In the genomic region with DNA sequence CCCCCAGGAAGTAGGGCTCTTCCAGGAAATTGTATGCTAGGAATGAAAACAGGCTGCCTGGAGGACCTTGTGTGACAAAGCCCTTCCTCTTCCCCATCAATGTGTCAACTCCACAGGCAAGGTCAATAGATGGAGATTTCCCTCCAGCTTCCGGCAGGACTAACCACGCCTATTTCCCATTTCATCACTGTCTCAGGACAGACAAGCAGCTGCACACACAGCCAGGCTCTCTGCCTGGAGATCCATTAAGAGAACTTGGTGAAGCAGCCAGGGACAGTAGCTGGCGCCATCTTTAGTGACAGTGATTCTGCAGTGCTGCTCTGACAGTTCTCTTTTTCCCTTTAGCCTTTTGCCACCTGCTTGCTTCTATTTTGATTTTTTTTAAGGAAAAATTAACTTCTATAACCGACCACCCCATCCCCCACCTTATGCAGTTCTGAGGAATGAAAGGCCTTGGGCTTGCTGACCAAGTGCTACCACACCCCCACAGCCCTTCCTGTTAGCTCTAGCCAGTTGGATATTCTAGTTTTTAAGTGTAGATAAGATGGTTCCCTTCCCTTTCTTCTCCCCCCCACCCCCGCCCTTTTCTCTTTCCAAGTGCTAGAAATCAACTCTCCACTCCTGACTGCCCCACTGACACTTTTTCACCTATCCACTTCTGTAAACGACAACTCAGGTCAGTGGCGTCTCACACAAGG, we compare ENCODE assay signal across 9 mouse cellular contexts. TPM values are rescaled to one million over a fixed set of nuclear protein-coding genes. Genes with fewer than 3 reads are reported as not detected.
DNase-seq lines count a peak whose midpoint lies in the region; ATAC-seq and TF ChIP-seq lines count a peak whose summit lies in the region.
"Had no signal": no experiment of that assay in that cellular context is flagged by ENCODE, and none has a peak within 500 bp of the region (broad histone marks: within the 10 kb centered on the region; RNA-seq: fewer than 3 reads in every experiment).

No protein-coding gene starts in this region.

- H3K27ac ChIP-seq in embryonic facial prominence, embryonic 13.5 days, result peak overlapping the region; percentile 89
- H3K27ac ChIP-seq in kidney, embryonic 15.5 days, result peak overlapping the region; percentile 82
- H3K27ac ChIP-seq in thymus, adult 2 months (ENCODE audit: control insufficient read depth, insufficient read depth, low read length), result no peak overlapping the region

- H3K36me3 ChIP-seq in embryonic facial prominence, embryonic 13.5 days, result peaks cover 22% of the 10 kb centered on the region
- H3K36me3 ChIP-seq in kidney, embryonic 15.5 days, result peaks cover 33% of the 10 kb centered on the region
- peaks cover 11% of the 10 kb centered on the region for H3K36me3 ChIP-seq in thymus, adult 2 months (ENCODE audit: control insufficient read depth, insufficient read depth, low read length)

- no peak for TF ChIP-seq CTCF in thymus, adult 2 months (IDR thresholded peaks at IDR 0.05; ENCODE audit: borderline replicate concordance, control insufficient read depth, extremely low read depth, insufficient read depth, low read length, poor library complexity)

- H3K4me1 ChIP-seq in embryonic facial prominence, embryonic 13.5 days, result peaks cover 34% of the 10 kb centered on the region
- H3K4me1 ChIP-seq in kidney, embryonic 15.5 days, result peaks cover 16% of the 10 kb centered on the region
- no peaks in the 10 kb centered on the region for H3K4me1 ChIP-seq in thymus, adult 2 months (replicated peaks; ENCODE audit: control insufficient read depth, insufficient read depth, low read length)
- H3K4me1 ChIP-seq: hindbrain, embryonic 15.5 days had no signal

- no peak for TF ChIP-seq POLR2A in thymus, adult 2 months (IDR thresholded peaks at IDR 0.05; ENCODE audit: control insufficient read depth, extremely low read depth, insufficient read depth, low read length, poor library complexity)

- WGBS in embryonic facial prominence, embryonic 13.5 days, result 66% methylated on average over 7 of the region's 7 CpGs
- WGBS in kidney, embryonic 15.5 days, result 57% methylated on average over 7 of the region's 7 CpGs
- WGBS in thymus, adult 2 months, result 92% methylated on average over 7 of the region's 7 CpGs

- no peaks in the 10 kb centered on the region for H3K9me3 ChIP-seq in embryonic facial prominence, embryonic 13.5 days
- H3K9me3 ChIP-seq in kidney, embryonic 15.5 days (replicated peaks), result peaks cover 11% of the 10 kb centered on the region
- H3K9me3 ChIP-seq: hindbrain, embryonic 15.5 days had no signal

- peak overlapping the region; percentile 44; the same call in 1 of the 2 replicates for H3K4me2 ChIP-seq in embryonic facial prominence, embryonic 13.5 days
- 0 out of 2 replicates have a peak overlapping the region, but pooled peaks have one; percentile 25 for H3K4me2 ChIP-seq in kidney, embryonic 15.5 days
- H3K4me2 ChIP-seq: hindbrain, embryonic 15.5 days had no signal

- ATAC-seq in embryonic facial prominence, embryonic 13.5 days (ENCODE audit: insufficient number of reproducible peaks, insufficient read depth, low FRiP score, low TSS enrichment, low read depth), result no peak
- ATAC-seq in kidney, embryonic 15.5 days (replicated peaks; ENCODE audit: low FRiP score), result peak; percentile 82

- H3K9ac ChIP-seq in embryonic facial prominence, embryonic 13.5 days, result no peak overlapping the region
- H3K9ac ChIP-seq in kidney, embryonic 15.5 days, result no peak overlapping the region
- H3K9ac ChIP-seq: hindbrain, embryonic 15.5 days had no signal

- DNase-seq in gastrocnemius, postnatal 25 days, result peak; percentile 15
- no peak for DNase-seq in gastrocnemius, postnatal 10 days
- DNase-seq in lung, postnatal 4 days, result peak; percentile 25 to 47
- DNase-seq in thymus, adult 2 months, result no peak
- no peak for DNase-seq in natural killer cell, adult 2 months (ENCODE audit: low spot score in 2 of 2)
- no peak for DNase-seq in gastrocnemius, adult 8-10 months (ENCODE audit: low spot score in 2 of 2)

- H3K27me3 ChIP-seq in embryonic facial prominence, embryonic 13.5 days, result no peaks in the 10 kb centered on the region
- H3K27me3 ChIP-seq in kidney, embryonic 15.5 days, result no peaks in the 10 kb centered on the region
- H3K27me3 ChIP-seq in thymus, adult 2 months (ENCODE audit: control insufficient read depth, insufficient read depth, low read length), result no peaks in the 10 kb centered on the region
- H3K27me3 ChIP-seq: hindbrain, embryonic 15.5 days had no signal

- no peak overlapping the region for H3K4me3 ChIP-seq in embryonic facial prominence, embryonic 13.5 days
- no peak overlapping the region for H3K4me3 ChIP-seq in kidney, embryonic 15.5 days (replicated peaks)
- H3K4me3 ChIP-seq in thymus, adult 2 months (ENCODE audit: control insufficient read depth, insufficient read depth, low read length), result no peak overlapping the region
- H3K4me3 ChIP-seq: hindbrain, embryonic 15.5 days had no signal

RNA-seq across cellular contexts. Expression of a gene that starts 21.8 kb away (rescaled TPM):
- total RNA-seq in gastrocnemius, postnatal 25 days (2021), result 100 to 1,000 TPM; 110 to 117 TPM
- 100 to 1,000 TPM; 141 to 143 TPM for total RNA-seq in gastrocnemius, postnatal 10 days (2021)
- polyA plus RNA-seq in embryonic facial prominence, embryonic 13.5 days (2015; fragmentation: Nextera tagmentation; extraction: Ambion mirVana), result 279 and 283 TPM in 2 replicates
- 316 and 330 TPM in 2 replicates for polyA plus RNA-seq in kidney, embryonic 15.5 days (2015; fragmentation: Nextera tagmentation; extraction: Ambion mirVana)
- 70.4 and 75.9 TPM in 2 replicates for polyA plus RNA-seq in thymus, adult 2 months (2012; rRNA removed)
- total RNA-seq in gastrocnemius, adult 8-10 months (2022), result 100 to 1,000 TPM; 150 to 159 (median 158) TPM

RNA-seq across cellular contexts. Expression of a gene that starts 22.0 kb away (rescaled TPM):
- 10 to 100 TPM; 17.7 to 18.7 TPM for total RNA-seq in gastrocnemius, postnatal 25 days (2021)
- total RNA-seq in gastrocnemius, postnatal 10 days (2021), result 10 to 100 TPM; 35.0 to 35.3 TPM
- polyA plus RNA-seq in embryonic facial prominence, embryonic 13.5 days (2015; fragmentation: Nextera tagmentation; extraction: Ambion mirVana), result 22.8 and 23.2 TPM in 2 replicates
- 40.1 and 43.6 TPM in 2 replicates for polyA plus RNA-seq in kidney, embryonic 15.5 days (2015; fragmentation: Nextera tagmentation; extraction: Ambion mirVana)
- polyA plus RNA-seq in thymus, adult 2 months (2012; rRNA removed), result 11.1 and 13.3 TPM in 2 replicates
- 10 to 100 TPM; 21.7 to 26.1 (median 25.5) TPM for total RNA-seq in gastrocnemius, adult 8-10 months (2022)

RNA-seq across cellular contexts. Expression of a gene that starts 24.0 kb away (rescaled TPM):
- total RNA-seq in gastrocnemius, postnatal 25 days (2021), result 1 to 10 TPM; 7.3 to 7.8 TPM
- 10 to 100 TPM; 10.6 to 12.2 TPM for total RNA-seq in gastrocnemius, postnatal 10 days (2021)
- 21.4 and 26.0 TPM in 2 replicates for polyA plus RNA-seq in embryonic facial prominence, embryonic 13.5 days (2015; fragmentation: Nextera tagmentation; extraction: Ambion mirVana)
- polyA plus RNA-seq in kidney, embryonic 15.5 days (2015; fragmentation: Nextera tagmentation; extraction: Ambion mirVana), result 16.8 and 18.1 TPM in 2 replicates
- polyA plus RNA-seq in thymus, adult 2 months (2012; rRNA removed), result 10.7 and 12.1 TPM in 2 replicates
- total RNA-seq in gastrocnemius, adult 8-10 months (2022), result 10 to 100 TPM in 3 of 4 experiments, 1 to 10 TPM in 1; 8.6 to 14.5 (median 12.0) TPM

RNA-seq across cellular contexts. Expression of a gene that starts 45.2 kb away (rescaled TPM):
- total RNA-seq in gastrocnemius, postnatal 25 days (2021), result 10 to 100 TPM; 51.3 to 53.1 TPM
- 10 to 100 TPM; 67.8 to 75.8 TPM for total RNA-seq in gastrocnemius, postnatal 10 days (2021)
- polyA plus RNA-seq in embryonic facial prominence, embryonic 13.5 days (2015; fragmentation: Nextera tagmentation; extraction: Ambion mirVana), result 99.7 and 107 TPM in 2 replicates
- polyA plus RNA-seq in kidney, embryonic 15.5 days (2015; fragmentation: Nextera tagmentation; extraction: Ambion mirVana), result 95.2 and 98.1 TPM in 2 replicates
- polyA plus RNA-seq in thymus, adult 2 months (2012; rRNA removed), result 30.4 and 36.2 TPM in 2 replicates
- 10 to 100 TPM; 46.9 to 53.4 (median 49.4) TPM for total RNA-seq in gastrocnemius, adult 8-10 months (2022)

Comparison
In these comparisons a context has a peak if more than half of its experiments do, and no peak if none do; other contexts are left out.
1. DNase-seq: peak in gastrocnemius, postnatal 25 days (single experiment) and lung, postnatal 4 days (2 of 2); none in gastrocnemius, postnatal 10 days (single experiment), thymus, adult 2 months (single experiment), natural killer cell, adult 2 months (0 of 2) and gastrocnemius, adult 8-10 months (0 of 2).